Mouse (Mus musculus) forebrain, embryonic 12.5 days (tissue): ENCODE results near the gene Acad11. TPM values are rescaled to one million over a fixed set of nuclear protein-coding genes. Genes with fewer than 3 reads are reported as not detected.

Source experiments
- ATAC-seq: fragments of 200-750 bp; cut with Nextera tagmentation; 2 replicates; pipeline ENCODE4 v1.8.0; 2017; ENCODE audit warnings: moderate TSS enrichment; ENCODE audit not compliant: low FRiP score
- H3K27ac ChIP-seq: fragments of 300-500 bp; sonication (generic); 2 replicates; pipeline ENCODE4 v1.5.1; 2016; ENCODE audit warnings: mild to moderate bottlenecking
- H3K27me3 ChIP-seq: fragments of 300-500 bp; sonication (generic); 2 replicates; pipeline ENCODE4 v1.6.1; 2016; ENCODE audit warnings: mild to moderate bottlenecking
- H3K36me3 ChIP-seq: fragments of 300-500 bp; sonication (generic); replicated peaks from 2 replicates; pipeline ENCODE4 v1.6.1; 2016; ENCODE audit warnings: mild to moderate bottlenecking
- H3K4me1 ChIP-seq: fragments of 300-500 bp; sonication (generic); 2 replicates; pipeline ENCODE4 v1.6.1; 2016
- H3K4me2 ChIP-seq: fragments of 300-500 bp; sonication (generic); 2 replicates; pipeline ENCODE4 v1.6.1; 2016; ENCODE audit warnings: mild to moderate bottlenecking, moderate library complexity
- H3K4me3 ChIP-seq: fragments of 300-500 bp; sonication (generic); replicated peaks from 2 replicates; pipeline ENCODE4 v1.5.1; 2016; ENCODE audit warnings: mild to moderate bottlenecking
- H3K9ac ChIP-seq: fragments of 300-500 bp; sonication (generic); 2 replicates; pipeline ENCODE4 v1.6.1; 2016; ENCODE audit warnings: mild to moderate bottlenecking
- H3K9me3 ChIP-seq: fragments of 300-500 bp; sonication (generic); 2 replicates; pipeline ENCODE4 v1.6.1; 2016
- WGBS: fragments of 180-500 bp; shearing (Covaris S2); methylation state at CpG from one replicate; pipeline ENCODE4 v1.1.7; 2016; 5-methylcytosine and 5-hydroxymethylcytosine counted together
- polyA plus RNA-seq: library from polyadenylated mRNA; unstranded; fragments of >200 nt; fragmentation: Nextera tagmentation; extraction: Ambion mirVana; gene quantifications from 2 replicates; pipeline ENCODE4 v1.2.1, GENCODE M21; 2016

Acad11 gene
- polyA plus RNA-seq, 1 experiment from 2014 or later = 7.4 TPM

DNA sequence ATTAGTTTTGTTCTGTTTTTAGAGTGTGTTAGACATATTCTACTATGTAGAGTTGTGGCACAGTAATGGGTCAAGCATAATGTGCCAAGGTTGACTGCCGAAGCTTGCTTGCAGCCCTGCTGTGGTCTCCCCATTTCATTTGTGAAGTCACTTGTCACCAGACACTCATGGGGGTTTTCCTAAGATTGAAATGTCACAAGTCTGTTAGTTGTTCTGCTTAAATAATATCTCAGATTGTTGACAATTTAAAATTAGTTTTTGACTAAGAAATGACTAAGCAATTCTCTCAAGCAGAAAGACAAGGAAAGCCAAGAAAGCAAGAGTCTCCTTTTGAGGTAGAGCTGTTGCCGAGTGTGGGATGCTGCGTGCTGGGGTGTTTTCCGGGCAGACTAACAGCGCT lies 29.8 kb downstream of the Acad11 start:
- 95% methylated on average over 5 of the region's 5 CpGs for WGBS
- Histone ChIP-seq H3K27ac (no peak overlapping the region), H3K9me3 (no peaks in the 10 kb centered on the region), H3K27me3 (no peaks in the 10 kb centered on the region), H3K4me2 (no peak overlapping the region), H3K36me3 (no peaks in the 10 kb centered on the region), H3K4me1 (no peaks in the 10 kb centered on the region), H3K9ac (no peak overlapping the region), H3K4me3 (no peak overlapping the region)
- ATAC-seq = no peak

DNA sequence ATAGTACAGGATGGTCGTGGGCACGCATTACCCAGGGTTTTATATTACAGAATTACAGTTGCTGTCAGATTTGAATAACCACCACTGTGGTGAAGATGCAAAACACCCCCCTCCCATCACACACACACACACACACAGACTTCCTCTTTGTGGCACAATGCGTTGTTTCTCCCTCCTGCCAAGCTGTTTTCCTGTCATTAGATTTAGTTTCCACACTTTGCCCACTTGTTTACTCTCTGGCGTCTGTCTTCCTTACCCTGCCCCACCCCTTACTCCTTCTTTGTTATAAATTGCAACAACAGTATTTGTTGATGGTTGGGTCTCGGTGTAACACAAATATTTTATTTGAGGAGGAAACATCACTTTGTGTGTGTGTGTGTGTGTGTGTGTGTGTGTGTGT lies 35.1 kb downstream of the Acad11 start:
- Histone ChIP-seq H3K4me1 (no peaks in the 10 kb centered on the region; the same call in 1 of the 2 replicates), H3K4me3 (no peak overlapping the region), H3K4me2 (no peak overlapping the region), H3K27me3 (no peaks in the 10 kb centered on the region), H3K27ac (no peak overlapping the region), H3K9me3 (no peaks in the 10 kb centered on the region), H3K9ac (no peak overlapping the region), H3K36me3 (no peaks in the 10 kb centered on the region)
- 82% methylated on average over 5 of the region's 5 CpGs for WGBS
- no peak for ATAC-seq

DNA sequence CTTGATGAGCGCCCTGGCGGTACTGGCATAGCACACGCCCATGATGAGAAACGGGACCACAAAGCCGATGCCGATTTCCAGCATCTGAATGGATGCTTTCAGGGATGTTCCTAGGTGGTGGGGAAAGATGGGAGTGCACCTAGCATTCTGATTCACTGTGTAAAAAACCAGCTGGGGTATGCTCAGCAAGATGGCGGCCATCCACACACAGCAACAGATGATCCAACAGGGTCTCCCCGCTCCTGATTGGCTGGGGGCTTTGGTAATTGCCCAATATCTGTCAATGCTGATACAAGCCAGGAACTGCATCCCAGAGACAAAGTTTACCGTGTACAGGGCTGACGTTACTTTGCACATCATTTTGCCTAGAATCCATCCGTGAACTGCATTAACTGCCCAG lies 35.9 kb downstream of the Acad11 start:
- Histone ChIP-seq H3K36me3 (no peaks in the 10 kb centered on the region), H3K27ac (no peak overlapping the region), H3K4me3 (no peak overlapping the region), H3K9ac (no peak overlapping the region), H3K4me2 (no peak overlapping the region), H3K4me1 (no peaks in the 10 kb centered on the region; the same call in 1 of the 2 replicates), H3K9me3 (no peaks in the 10 kb centered on the region), H3K27me3 (no peaks in the 10 kb centered on the region)
- WGBS = 94% methylated on average over 11 of the region's 11 CpGs
- ATAC-seq = no peak

GRCm38 (mm10) chr9:104100822-104101221 lies 37.6 kb downstream of the Acad11 start:
- 58% methylated on average over 7 of the region's 7 CpGs for WGBS
- Histone ChIP-seq H3K4me3 (no peak overlapping the region), H3K9me3 (no peaks in the 10 kb centered on the region), H3K4me2 (no peak overlapping the region), H3K27ac (no peak overlapping the region), H3K4me1 (no peaks in the 10 kb centered on the region; the same call in 1 of the 2 replicates), H3K9ac (no peak overlapping the region), H3K36me3 (no peaks in the 10 kb centered on the region), H3K27me3 (no peaks in the 10 kb centered on the region)
- ATAC-seq = no peak

DNA sequence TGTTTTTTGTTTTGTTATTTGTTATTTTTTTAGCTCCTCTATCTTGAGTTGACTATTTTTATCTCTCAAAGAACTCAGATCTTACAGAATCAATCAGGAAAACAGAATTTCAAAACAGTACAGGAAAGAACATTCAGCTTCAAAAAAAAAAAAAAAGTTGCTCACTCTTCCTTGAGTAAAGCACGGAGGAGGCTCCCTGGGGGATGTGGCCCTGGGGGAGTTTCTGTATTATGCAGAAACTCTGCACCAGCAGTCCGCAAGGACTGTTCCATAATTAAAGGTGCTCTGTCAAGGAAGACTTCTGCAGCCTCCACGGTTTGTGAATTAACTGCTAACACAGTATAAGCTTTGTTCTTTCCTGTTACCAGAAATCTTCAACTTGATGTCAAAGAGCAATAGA lies 38.3 kb downstream of the Acad11 start:
- no peaks in the 10 kb centered on the region; the same call in 1 of the 2 replicates for H3K4me1 ChIP-seq
- H3K27ac ChIP-seq = no peak overlapping the region
- H3K9me3 ChIP-seq = no peaks in the 10 kb centered on the region
- no peak overlapping the region for H3K4me3 ChIP-seq
- H3K36me3 ChIP-seq = no peaks in the 10 kb centered on the region
- WGBS = 29% methylated on average over 3 of the region's 3 CpGs
- H3K4me2 ChIP-seq = no peak overlapping the region
- no peak for ATAC-seq
- no peaks in the 10 kb centered on the region for H3K27me3 ChIP-seq
- no peak overlapping the region for H3K9ac ChIP-seq

- Histone ChIP-seq H3K27ac (no peak overlapping the region), H3K9me3 (no peaks in the 10 kb centered on the region), H3K36me3 (no peaks in the 10 kb centered on the region), H3K9ac (no peak overlapping the region), H3K4me3 (no peak overlapping the region), H3K27me3 (no peaks in the 10 kb centered on the region), H3K4me2 (no peak overlapping the region), H3K4me1 (no peaks in the 10 kb centered on the region; the same call in 1 of the 2 replicates)
- 29% methylated on average over 6 of the region's 6 CpGs for WGBS
- no peak for ATAC-seq
Observed at GRCm38 (mm10) chr9:104102301-104102700, 39.1 kb downstream of the Acad11 start.

GRCm38 (mm10) chr9:104102901-104103300 lies 39.7 kb downstream of the Acad11 start:
- 28% methylated on average over 2 of the region's 2 CpGs for WGBS

GRCm38 (mm10) chr9:104104986-104105385 lies 41.8 kb downstream of the Acad11 start:
- H3K4me1 ChIP-seq = no peaks in the 10 kb centered on the region; the same call in 1 of the 2 replicates
- no peaks in the 10 kb centered on the region for H3K27me3 ChIP-seq
- no peak overlapping the region for H3K4me2 ChIP-seq
- no peaks in the 10 kb centered on the region for H3K9me3 ChIP-seq
- 89% methylated on average over 2 of the region's 2 CpGs for WGBS
- H3K36me3 ChIP-seq = no peaks in the 10 kb centered on the region
- no peak overlapping the region for H3K4me3 ChIP-seq
- no peak for ATAC-seq
- no peak overlapping the region for H3K9ac ChIP-seq
- H3K27ac ChIP-seq = no peak overlapping the region

More at GRCm38 (mm10) chr9:104102901-104103300, 39.7 kb downstream of the Acad11 start:
- Histone ChIP-seq H3K4me1 (no peaks in the 10 kb centered on the region; the same call in 1 of the 2 replicates), H3K36me3 (no peaks in the 10 kb centered on the region), H3K27me3 (no peaks in the 10 kb centered on the region), H3K4me2 (no peak overlapping the region), H3K9me3 (no peaks in the 10 kb centered on the region), H3K9ac (no peak overlapping the region), H3K4me3 (no peak overlapping the region), H3K27ac (no peak overlapping the region)
- ATAC-seq = no peak

DNA sequence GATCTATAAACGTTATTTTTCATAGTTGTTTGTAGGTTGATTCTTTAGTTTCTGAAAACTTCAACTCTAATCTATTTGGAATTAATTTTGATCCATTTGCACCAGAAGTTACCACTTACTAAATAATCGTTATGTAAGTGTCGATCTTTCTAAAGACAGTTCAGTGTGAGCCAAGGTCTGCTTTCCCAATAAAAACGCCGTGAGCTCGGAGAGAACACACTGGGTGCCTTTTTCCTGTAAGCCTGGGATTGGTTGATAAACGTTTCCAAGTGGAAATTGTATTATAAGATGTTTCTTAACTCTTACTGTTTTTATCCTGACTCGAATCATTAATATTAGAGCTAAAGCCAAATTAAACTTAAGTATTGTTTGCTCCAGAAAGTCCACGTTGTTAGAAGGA lies 43.8 kb downstream of the Acad11 start:
- Histone ChIP-seq H3K36me3 (no peaks in the 10 kb centered on the region), H3K4me3 (no peak overlapping the region), H3K9me3 (no peaks in the 10 kb centered on the region), H3K4me2 (no peak overlapping the region), H3K9ac (no peak overlapping the region), H3K27ac (no peak overlapping the region), H3K27me3 (no peaks in the 10 kb centered on the region), H3K4me1 (no peaks in the 10 kb centered on the region; the same call in 1 of the 2 replicates)
- WGBS = 81% methylated on average over 9 of the region's 9 CpGs
- no peak for ATAC-seq

DNA sequence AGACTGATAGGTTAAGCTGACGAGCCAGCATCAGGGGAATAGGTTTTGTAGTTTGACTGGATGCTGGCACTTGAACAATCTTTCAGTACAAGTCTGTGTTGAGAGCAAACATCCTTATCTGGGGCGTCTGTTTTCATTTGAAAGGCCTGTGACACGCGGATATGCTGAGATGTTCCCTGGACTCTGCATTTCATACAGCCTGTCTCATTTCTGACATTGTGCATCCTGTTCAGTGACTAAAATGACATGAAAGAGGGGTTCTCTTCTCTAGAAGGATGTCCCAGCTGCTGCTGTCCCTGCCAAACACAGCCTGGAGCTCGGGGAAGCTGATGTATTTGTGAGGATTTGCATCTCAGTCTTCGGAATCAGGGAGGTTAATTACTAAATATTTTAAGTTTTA lies 44.3 kb downstream of the Acad11 start:
- H3K9me3 ChIP-seq = no peaks in the 10 kb centered on the region
- no peak for ATAC-seq
- H3K27ac ChIP-seq = no peak overlapping the region
- no peaks in the 10 kb centered on the region for H3K27me3 ChIP-seq
- H3K4me3 ChIP-seq = no peak overlapping the region
- no peak overlapping the region for H3K4me2 ChIP-seq
- H3K36me3 ChIP-seq = no peaks in the 10 kb centered on the region
- no peak overlapping the region for H3K9ac ChIP-seq
- WGBS = 82% methylated on average over 6 of the region's 6 CpGs
- no peaks in the 10 kb centered on the region; the same call in 1 of the 2 replicates for H3K4me1 ChIP-seq

DNA sequence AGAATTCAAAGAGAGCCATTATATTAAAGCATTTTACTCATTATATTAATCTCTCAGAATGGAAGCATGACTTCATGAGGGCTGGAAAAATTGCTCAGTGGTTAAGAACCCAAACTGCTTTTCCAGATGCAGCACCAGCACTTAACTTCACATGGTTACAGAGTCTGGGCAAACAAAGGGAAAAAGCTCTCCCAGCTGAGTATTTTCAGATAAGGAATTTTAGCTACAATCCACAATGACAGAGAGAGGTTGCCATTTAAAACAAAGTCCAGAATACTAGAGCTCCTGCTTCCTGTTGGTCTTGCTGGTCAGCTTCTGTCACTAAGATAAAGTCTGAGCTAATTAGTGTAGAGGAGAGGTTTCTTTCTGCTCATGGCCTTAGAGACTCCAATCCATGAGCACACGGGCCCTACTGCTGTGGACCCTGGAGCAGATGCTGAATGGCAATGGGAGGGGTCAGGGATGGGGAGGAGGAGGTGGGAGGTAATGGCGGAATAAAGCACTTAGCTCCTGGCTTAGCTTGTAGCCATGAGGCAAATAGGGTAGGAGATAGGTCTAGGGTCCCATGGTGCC lies 45.5 kb downstream of the Acad11 start:
- no peak overlapping the region for H3K27ac ChIP-seq
- no peaks in the 10 kb centered on the region for H3K9me3 ChIP-seq
- no peak overlapping the region for H3K9ac ChIP-seq
- H3K4me3 ChIP-seq = no peak overlapping the region
- no peak for ATAC-seq
- no peaks in the 10 kb centered on the region for H3K36me3 ChIP-seq
- no peak overlapping the region for H3K4me2 ChIP-seq
- no peaks in the 10 kb centered on the region for H3K4me1 ChIP-seq
- WGBS = 62% methylated on average over 2 of the region's 2 CpGs
- no peaks in the 10 kb centered on the region for H3K27me3 ChIP-seq

DNA sequence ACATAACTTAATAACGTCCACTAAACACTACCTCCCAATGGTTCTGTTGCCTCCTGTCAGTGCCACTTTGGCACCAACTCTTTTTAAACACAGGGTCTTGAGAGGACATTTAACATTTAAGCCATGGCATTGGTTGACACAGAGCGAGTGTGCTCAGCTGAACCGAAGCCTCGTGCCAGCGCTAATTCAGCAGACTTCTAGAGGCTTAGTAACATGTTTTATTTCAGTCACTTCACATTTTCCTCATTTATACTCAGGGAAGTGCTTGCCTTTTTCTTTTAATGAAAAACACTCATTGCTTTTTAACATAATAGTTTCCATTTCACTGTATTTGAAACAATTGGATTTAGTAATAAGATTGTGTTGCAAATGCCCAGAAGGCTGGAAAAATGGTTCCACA lies 46.0 kb downstream of the Acad11 start:
- H3K36me3 ChIP-seq = no peaks in the 10 kb centered on the region
- 90% methylated on average over 5 of the region's 5 CpGs for WGBS
- no peaks in the 10 kb centered on the region for H3K4me1 ChIP-seq
- H3K9ac ChIP-seq = no peak overlapping the region
- no peak overlapping the region for H3K27ac ChIP-seq
- H3K4me3 ChIP-seq = no peak overlapping the region
- H3K9me3 ChIP-seq = no peaks in the 10 kb centered on the region
- H3K27me3 ChIP-seq = no peaks in the 10 kb centered on the region
- no peak for ATAC-seq
- H3K4me2 ChIP-seq = no peak overlapping the region

- ATAC-seq = no peak
- WGBS = 82% methylated on average over 5 of the region's 5 CpGs
- no peak overlapping the region for H3K27ac ChIP-seq
- peaks cover 20% of the 10 kb centered on the region for H3K4me1 ChIP-seq
- H3K9ac ChIP-seq = no peak overlapping the region
- H3K9me3 ChIP-seq = no peaks in the 10 kb centered on the region
- H3K27me3 ChIP-seq = no peaks in the 10 kb centered on the region
- H3K4me3 ChIP-seq = no peak overlapping the region
- no peak overlapping the region for H3K4me2 ChIP-seq
- no peaks in the 10 kb centered on the region for H3K36me3 ChIP-seq
Observed at GRCm38 (mm10) chr9:104123101-104123500, 59.9 kb downstream of the Acad11 start.
